Mouse (Mus musculus): ENCODE results near the gene Cdca5. TPM values are rescaled to one million over a fixed set of nuclear protein-coding genes. Genes with fewer than 3 reads are reported as not detected.
"Not testable (repeated sequence)": the region's sequence is repeated elsewhere in the genome, so short reads cannot be mapped to it uniquely, and the experiment has no call there.

The Cdca5 gene
- total RNA-seq, 1 experiment = 50.7 TPM

DNA sequence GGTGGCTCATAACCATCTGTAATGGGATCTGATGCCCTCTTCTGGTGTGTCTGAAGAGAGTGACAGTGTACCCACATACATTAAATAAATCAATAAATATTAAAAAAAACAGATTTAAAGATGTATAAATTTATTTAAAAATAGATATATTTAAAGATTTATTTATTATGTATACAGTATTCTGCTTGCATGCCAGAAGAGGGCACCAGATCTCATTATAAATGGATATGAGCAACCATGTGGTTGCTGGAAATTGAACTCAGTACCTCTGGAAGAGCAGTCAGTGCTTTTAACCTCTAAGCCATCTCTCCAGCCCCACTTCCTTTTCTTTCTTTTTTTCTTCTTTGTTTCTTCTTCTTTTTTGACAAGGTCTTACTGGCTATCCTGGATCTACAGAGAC, 44.8 kb upstream of the Cdca5 start:
- in situ Hi-C loops (cut with MboI; ENCODE audit: low sequenced_read_pairs in 2 of 2, unreplicated experiment in 2 of 2) = no loop called here
- Histone ChIP-seq H3K27ac (ENCODE audit: insufficient read depth, low read depth, low read length, poor library complexity, severe bottlenecking) (no peak overlapping the region), H3K4me3 (ENCODE audit: insufficient read depth in 1 of 2, low read depth in 1 of 2, low read length in 2 of 2, poor library complexity in 1 of 2, severe bottlenecking in 1 of 2) (no peak overlapping the region), H3K4me1 (ENCODE audit: control insufficient read depth in 2 of 2, insufficient read depth in 2 of 2, low read length in 2 of 2, poor library complexity in 1 of 2) (no peaks in the 10 kb centered on the region; a peak in 1 of 4 replicates), H3K9me3 (ENCODE audit: control insufficient read depth, insufficient read depth, low read depth, low read length) (no peaks in the 10 kb centered on the region), H3K36me3 (ENCODE audit: control insufficient read depth, insufficient read depth, low read length, poor library complexity, severe bottlenecking) (no peaks in the 10 kb centered on the region), H3K9ac (ENCODE audit: insufficient read depth, low read depth, low read length, poor library complexity, severe bottlenecking) (no peak overlapping the region)
- TF ChIP-seq ZC3H11A (IDR thresholded peaks at IDR 0.05; ENCODE audit: borderline replicate concordance, low read depth, low read length) (no peak), HCFC1 (IDR thresholded peaks at IDR 0.05; ENCODE audit: borderline replicate concordance, insufficient read depth, low read length) (no peak), MAFK (IDR thresholded peaks at IDR 0.05; ENCODE audit: insufficient read depth, low read depth, low read length) (no peak), CHD2 (IDR thresholded peaks at IDR 0.05; ENCODE audit: low read depth, low read length) (no peak), ZNF384 (IDR thresholded peaks at IDR 0.05; ENCODE audit: low read depth, low read length) (no peak)
- no peak for DNase-seq (ENCODE audit: low read depth, low spot score)

DNA sequence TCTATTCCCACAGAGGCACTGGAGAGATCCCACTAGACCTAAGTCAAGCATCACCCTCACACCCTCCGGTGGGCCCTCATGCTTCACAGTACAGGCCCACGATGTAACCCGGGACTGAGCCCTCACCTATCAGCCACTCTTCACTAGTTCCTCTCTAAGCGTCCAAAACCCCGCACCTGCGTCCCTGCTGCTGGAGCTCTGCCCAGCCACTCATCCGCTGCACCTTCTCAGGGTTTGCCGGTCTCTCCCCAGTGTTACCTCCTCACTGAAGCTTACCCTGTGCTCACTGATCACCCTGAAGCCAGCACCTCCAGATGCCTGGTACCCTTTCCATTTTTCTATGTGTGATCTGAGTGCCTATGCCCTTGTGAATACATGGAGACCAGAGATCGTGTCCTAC, 42.5 kb upstream of the Cdca5 start:
- in situ Hi-C loops (cut with MboI; ENCODE audit: low sequenced_read_pairs in 2 of 2, unreplicated experiment in 2 of 2) = no loop called here
- no peaks in the 10 kb centered on the region for H3K4me1 ChIP-seq (ENCODE audit: control insufficient read depth in 2 of 2, insufficient read depth in 2 of 2, low read length in 2 of 2, poor library complexity in 1 of 2)
- no peak overlapping the region for H3K9ac ChIP-seq (ENCODE audit: insufficient read depth, low read depth, low read length, poor library complexity, severe bottlenecking)
- H3K4me3 ChIP-seq (ENCODE audit: insufficient read depth in 1 of 2, low read depth in 1 of 2, low read length in 2 of 2, poor library complexity in 1 of 2, severe bottlenecking in 1 of 2) = no peak overlapping the region
- no peak for TF ChIP-seq ZNF384 (IDR thresholded peaks at IDR 0.05; ENCODE audit: low read depth, low read length)
- no peaks in the 10 kb centered on the region for H3K36me3 ChIP-seq (ENCODE audit: control insufficient read depth, insufficient read depth, low read length, poor library complexity, severe bottlenecking)
- no peak for DNase-seq (ENCODE audit: low read depth, low spot score)
- H3K27ac ChIP-seq (ENCODE audit: insufficient read depth, low read depth, low read length, poor library complexity, severe bottlenecking) = no peak overlapping the region
- H3K9me3 ChIP-seq (ENCODE audit: control insufficient read depth, insufficient read depth, low read depth, low read length) = no peaks in the 10 kb centered on the region

DNA sequence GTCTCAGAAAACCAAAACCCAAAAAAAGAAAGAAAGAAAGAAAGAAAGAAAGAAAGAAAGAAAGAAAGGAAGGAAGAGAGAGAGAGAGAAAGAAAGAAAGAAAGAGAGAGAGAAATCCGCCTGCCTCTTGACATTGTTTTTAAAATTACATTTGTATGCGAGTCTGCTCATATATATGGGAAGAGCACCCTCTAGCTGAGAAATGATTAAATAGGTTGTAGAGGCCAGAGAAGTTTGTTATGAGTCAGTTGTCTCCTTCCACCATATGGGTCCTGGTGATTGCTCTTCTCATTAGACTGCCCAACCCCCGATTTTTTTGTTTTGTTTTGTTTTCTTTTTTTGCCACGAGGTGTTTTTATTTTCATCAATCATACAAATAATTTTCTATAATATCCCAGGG, 40.7 kb upstream of the Cdca5 start:
- H3K9me3 ChIP-seq (ENCODE audit: control insufficient read depth, insufficient read depth, low read depth, low read length); H3K36me3 ChIP-seq (ENCODE audit: control insufficient read depth, insufficient read depth, low read length, poor library complexity, severe bottlenecking); H3K9ac ChIP-seq (ENCODE audit: insufficient read depth, low read depth, low read length, poor library complexity, severe bottlenecking); H3K4me3 ChIP-seq (ENCODE audit: insufficient read depth in 1 of 2, low read depth in 1 of 2, low read length in 2 of 2, poor library complexity in 1 of 2, severe bottlenecking in 1 of 2); H3K4me1 ChIP-seq (ENCODE audit: control insufficient read depth in 2 of 2, insufficient read depth in 2 of 2, low read length in 2 of 2, poor library complexity in 1 of 2); DNase-seq (ENCODE audit: low read depth, low spot score); in situ Hi-C loops (cut with MboI; ENCODE audit: low sequenced_read_pairs in 2 of 2, unreplicated experiment in 2 of 2); H3K27ac ChIP-seq (ENCODE audit: insufficient read depth, low read depth, low read length, poor library complexity, severe bottlenecking): not testable (repeated sequence)

DNA sequence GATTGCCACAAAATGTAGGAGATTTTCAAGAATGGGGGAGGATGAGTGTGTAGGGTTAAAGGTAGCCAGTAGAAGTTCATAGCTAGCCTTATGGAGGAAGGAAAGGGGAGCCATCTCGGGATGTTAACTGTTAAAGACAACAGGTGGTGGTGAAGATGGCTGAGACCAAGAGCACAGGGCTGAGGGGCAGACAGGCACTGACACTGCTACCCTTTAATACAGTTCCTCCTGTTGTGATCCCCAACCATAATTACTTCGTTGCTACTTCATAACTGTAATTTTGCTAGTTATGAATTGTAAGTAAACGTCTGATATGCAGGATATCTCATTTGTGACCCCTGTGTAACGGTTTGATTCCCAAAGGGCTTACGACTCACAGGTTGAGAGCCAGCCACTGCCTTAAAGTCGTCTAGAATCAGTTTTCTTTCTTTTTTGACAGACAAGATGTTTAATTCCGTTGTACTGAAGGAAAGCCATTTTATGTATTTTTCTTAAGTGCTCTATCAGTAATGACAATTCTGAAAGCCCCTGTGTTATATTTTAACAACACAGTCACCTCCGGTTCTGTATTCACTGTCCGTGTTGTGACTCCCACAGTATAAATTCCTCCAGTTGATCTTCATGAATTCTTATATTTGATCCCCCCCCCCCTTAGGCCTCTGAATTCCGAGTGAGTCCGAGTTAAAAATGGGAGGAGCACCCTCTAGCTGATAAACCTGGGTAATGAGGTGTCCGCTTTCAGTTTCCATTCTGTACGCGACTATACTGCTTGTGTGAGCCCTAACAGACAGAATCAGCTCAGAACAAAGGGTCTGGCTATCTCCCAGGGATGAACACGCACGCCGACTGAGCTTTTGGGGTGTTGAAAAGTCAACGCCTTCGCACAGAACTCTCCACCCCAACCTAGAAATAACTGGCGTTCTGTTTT, 39.2 kb upstream of the Cdca5 start:
- TF ChIP-seq ZC3H11A (IDR thresholded peaks at IDR 0.05; ENCODE audit: borderline replicate concordance, low read depth, low read length) = no peak
- TF ChIP-seq MAFK (IDR thresholded peaks at IDR 0.05; ENCODE audit: insufficient read depth, low read depth, low read length) = no peak
- no peak for TF ChIP-seq HCFC1 (IDR thresholded peaks at IDR 0.05; ENCODE audit: borderline replicate concordance, insufficient read depth, low read length)
- no peak for TF ChIP-seq ZNF384 (IDR thresholded peaks at IDR 0.05; ENCODE audit: low read depth, low read length)
- TF ChIP-seq CHD2 (IDR thresholded peaks at IDR 0.05; ENCODE audit: low read depth, low read length) = no peak
- Histone ChIP-seq H3K27ac (ENCODE audit: insufficient read depth, low read depth, low read length, poor library complexity, severe bottlenecking) (peak overlapping the region; percentile 71), H3K9ac (ENCODE audit: insufficient read depth, low read depth, low read length, poor library complexity, severe bottlenecking) (peak overlapping the region; percentile 80), H3K9me3 (ENCODE audit: control insufficient read depth, insufficient read depth, low read depth, low read length) (no peaks in the 10 kb centered on the region), H3K36me3 (ENCODE audit: control insufficient read depth, insufficient read depth, low read length, poor library complexity, severe bottlenecking) (peaks cover 23% of the 10 kb centered on the region), H3K4me1 (ENCODE audit: control insufficient read depth in 2 of 2, insufficient read depth in 2 of 2, low read length in 2 of 2, poor library complexity in 1 of 2) (no peaks in the 10 kb centered on the region; a peak in 1 of 4 replicates), H3K4me3 (ENCODE audit: insufficient read depth in 1 of 2, low read depth in 1 of 2, low read length in 2 of 2, poor library complexity in 1 of 2, severe bottlenecking in 1 of 2) (peak overlapping the region; percentile 74 to 80)
- in situ Hi-C loops (cut with MboI; ENCODE audit: low sequenced_read_pairs in 2 of 2, unreplicated experiment in 2 of 2) = no loop called here
- DNase-seq (ENCODE audit: low read depth, low spot score) = no peak
